Mouse (Mus musculus) ES-Bruce4 (cell line): ENCODE measurements around the gene Gm29797.

Experiments
- CTCF ChIP-seq: IDR thresholded peaks from one replicate; pipeline ENCODE4 v1.8.1; 2011; ENCODE audit warnings: low read depth, low read length
- EP300 ChIP-seq: IDR thresholded peaks from 2 replicates; pipeline ENCODE4 v1.6.1; 2011; ENCODE audit warnings: low read depth, low read length; ENCODE audit not compliant: insufficient read depth
- POLR2A ChIP-seq: IDR thresholded peaks from one replicate; pipeline ENCODE4 v1.8.1; 2011; ENCODE audit warnings: low read length; ENCODE audit not compliant: insufficient read depth

DNA sequence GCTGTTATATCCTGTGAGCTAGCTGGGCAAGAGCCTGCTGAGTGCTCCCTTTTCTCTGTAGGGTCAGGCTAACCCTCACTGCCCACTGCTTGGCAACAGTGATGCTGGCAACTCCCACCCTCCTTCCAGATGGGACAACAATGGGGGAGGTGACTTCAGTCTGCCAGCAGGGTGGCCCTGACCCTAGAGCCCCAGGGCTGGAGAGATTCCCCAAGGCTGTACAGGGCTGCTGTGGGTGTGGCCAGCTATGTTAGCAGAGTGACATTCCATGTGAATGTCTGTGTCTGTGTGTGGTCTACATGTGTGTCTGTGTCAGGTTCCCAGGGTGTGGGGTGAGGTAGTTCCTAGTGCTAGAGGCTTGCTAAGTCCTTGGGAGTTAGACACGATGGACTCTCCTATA lies 16.7 kb downstream of the Gm29797 start:
- no peak for TF ChIP-seq CTCF
- no peak for TF ChIP-seq EP300
- TF ChIP-seq POLR2A: no peak
